Mouse (Mus musculus) 416B (cell line): ENCODE measurements around the gene Serinc5.
"Not testable (repeated sequence)": the region's sequence is repeated elsewhere in the genome, so short reads cannot be mapped to it uniquely, and the experiment has no call there.

Source experiments
- DNase-seq: peaks from one replicate; pipeline ENCODE4 v3.0.0; 2011; ENCODE audit warnings: low read depth

Gene Serinc5

GRCm38 (mm10) chr13:92665008-92665407 is 54.1 kb downstream of the Serinc5 start:
- DNase-seq = no peak

GRCm38 (mm10) chr13:92668214-92668985 is 57.5 kb downstream of the Serinc5 start:
- DNase-seq = no peak

GRCm38 (mm10) chr13:92671727-92672126 is 60.8 kb downstream of the Serinc5 start:
- no peak for DNase-seq

GRCm38 (mm10) chr13:92674676-92675075 is 63.8 kb downstream of the Serinc5 start:
- DNase-seq = no peak

- DNase-seq = no peak
Observed at GRCm38 (mm10) chr13:92675308-92675707, 64.4 kb downstream of the Serinc5 start.

GRCm38 (mm10) chr13:92675897-92676584 is 65.2 kb downstream of the Serinc5 start:
- no peak for DNase-seq

- no peak for DNase-seq
Observed at GRCm38 (mm10) chr13:92677656-92678055, 66.8 kb downstream of the Serinc5 start.

GRCm38 (mm10) chr13:92679661-92680060 is 68.8 kb downstream of the Serinc5 start:
- no peak for DNase-seq

- DNase-seq = no peak
Observed at GRCm38 (mm10) chr13:92681541-92681940, 70.7 kb downstream of the Serinc5 start.

- DNase-seq = no peak
Observed at GRCm38 (mm10) chr13:92682833-92683232, 71.9 kb downstream of the Serinc5 start.

GRCm38 (mm10) chr13:92683464-92683863 is 72.6 kb downstream of the Serinc5 start:
- DNase-seq = no peak

GRCm38 (mm10) chr13:92684310-92684709 is 73.4 kb downstream of the Serinc5 start:
- no peak for DNase-seq

GRCm38 (mm10) chr13:92685273-92685672 is 74.4 kb downstream of the Serinc5 start:
- DNase-seq = no peak

GRCm38 (mm10) chr13:92687151-92687550 is 76.3 kb downstream of the Serinc5 start:
- not testable (repeated sequence) for DNase-seq

GRCm38 (mm10) chr13:92689061-92689460 is 78.2 kb downstream of the Serinc5 start:
- DNase-seq = no peak

- DNase-seq = no peak
Observed at GRCm38 (mm10) chr13:92693866-92694550, 83.1 kb downstream of the Serinc5 start.

GRCm38 (mm10) chr13:92696491-92696939 is 85.6 kb downstream of the Serinc5 start:
- no peak for DNase-seq

- DNase-seq = no peak
Observed at GRCm38 (mm10) chr13:92697141-92697540, 86.2 kb downstream of the Serinc5 start.

- DNase-seq = no peak
Observed at GRCm38 (mm10) chr13:92698781-92699180, 87.9 kb downstream of the Serinc5 start.

GRCm38 (mm10) chr13:92699395-92699794 is 88.5 kb downstream of the Serinc5 start:
- DNase-seq = no peak

GRCm38 (mm10) chr13:92702035-92702434 is 91.1 kb downstream of the Serinc5 start:
- no peak for DNase-seq

GRCm38 (mm10) chr13:92703241-92704027 is 92.5 kb downstream of the Serinc5 start:
- DNase-seq = no peak
